In genomic region chr9:121819073-121819770, GRCm38 (mm10) we compare ENCODE assay signal across 9 mouse cellular contexts. TPM values are rescaled to one million over a fixed set of nuclear protein-coding genes. Genes with fewer than 3 reads are reported as not detected.
DNase-seq lines count a peak whose midpoint lies in the region; ATAC-seq and TF ChIP-seq lines count a peak whose summit lies in the region.
"Had no signal": no experiment of that assay in that cellular context is flagged by ENCODE, and none has a peak within 500 bp of the region (broad histone marks: within the 10 kb centered on the region; RNA-seq: fewer than 3 reads in every experiment).

No protein-coding gene starts in this region.

- H3K4me1 ChIP-seq in kidney, adult 2 months (ENCODE audit: control insufficient read depth, insufficient read depth, low read length), result peaks cover 8% of the 10 kb centered on the region; the same call in 1 of the 2 replicates
- peaks cover 7% of the 10 kb centered on the region; the same call in 1 of the 2 replicates for H3K4me1 ChIP-seq in kidney, embryonic 15.5 days
- peaks cover 8% of the 10 kb centered on the region for H3K4me1 ChIP-seq in heart, embryonic 12.5 days (replicated peaks)

- no peak for ATAC-seq in kidney, embryonic 15.5 days (replicated peaks; ENCODE audit: low FRiP score)
- ATAC-seq in heart, embryonic 12.5 days (ENCODE audit: insufficient number of reproducible peaks, low FRiP score), result no peak

- peak overlapping the region; percentile 67 for H3K27ac ChIP-seq in kidney, adult 2 months (ENCODE audit: insufficient read depth, low read depth, low read length)
- H3K27ac ChIP-seq in kidney, embryonic 15.5 days, result no peak overlapping the region
- H3K27ac ChIP-seq in heart, embryonic 12.5 days (ENCODE audit: poor library complexity, severe bottlenecking), result no peak overlapping the region

- TF ChIP-seq POLR2A in kidney, adult 2 months (IDR thresholded peaks at IDR 0.05; ENCODE audit: low read depth, low read length), result no peak

- peak; percentile 66 for DNase-seq in kidney, adult 2 months
- peak; percentile 69 for DNase-seq in adrenal gland, postnatal 10 days
- peak; percentile 73 for DNase-seq in cerebellum, adult 9-10 months
- peak; percentile 46 for DNase-seq in lung, postnatal 10 days
- DNase-seq in spleen, postnatal 36 days (ENCODE audit: low spot score in 2 of 2), result no peak

- H3K9me3 ChIP-seq in kidney, embryonic 15.5 days (replicated peaks), result no peaks in the 10 kb centered on the region
- no peaks in the 10 kb centered on the region for H3K9me3 ChIP-seq in heart, embryonic 12.5 days (replicated peaks)

- no peaks in the 10 kb centered on the region for H3K27me3 ChIP-seq in kidney, adult 2 months (replicated peaks; ENCODE audit: control insufficient read depth, insufficient read depth, low read length)
- H3K27me3 ChIP-seq in kidney, embryonic 15.5 days, result 0 out of 2 replicates have a peak, but pooled peaks cover 3% of the 10 kb centered on the region
- peaks cover 15% of the 10 kb centered on the region; the same call in 1 of the 2 replicates for H3K27me3 ChIP-seq in heart, embryonic 12.5 days (replicated peaks)

- no peak for TF ChIP-seq CTCF in kidney, adult 2 months (conservative IDR thresholded peaks at IDR 0.05; ENCODE audit: insufficient read depth, insufficient read length, low read depth, low read length)

- WGBS in kidney, adult 2 months, result 70% methylated on average over 9 of the region's 9 CpGs
- 78% methylated on average over 9 of the region's 9 CpGs for WGBS in kidney, embryonic 15.5 days
- 77% methylated on average over 9 of the region's 9 CpGs for WGBS in heart, embryonic 12.5 days

- H3K9ac ChIP-seq in kidney, embryonic 15.5 days, result no peak overlapping the region
- no peak overlapping the region for H3K9ac ChIP-seq in heart, embryonic 12.5 days

- no peaks in the 10 kb centered on the region for H3K36me3 ChIP-seq in kidney, adult 2 months (ENCODE audit: control insufficient read depth, insufficient read depth, low read length)
- H3K36me3 ChIP-seq in kidney, embryonic 15.5 days, result no peaks in the 10 kb centered on the region
- no peaks in the 10 kb centered on the region for H3K36me3 ChIP-seq in heart, embryonic 12.5 days

- no peak overlapping the region for H3K4me2 ChIP-seq in kidney, embryonic 15.5 days
- no peak overlapping the region for H3K4me2 ChIP-seq in heart, embryonic 12.5 days

- no peak overlapping the region for H3K4me3 ChIP-seq in kidney, adult 2 months (ENCODE audit: insufficient read depth, low read depth, low read length)
- H3K4me3 ChIP-seq in kidney, embryonic 15.5 days (replicated peaks), result no peak overlapping the region
- H3K4me3 ChIP-seq in heart, embryonic 12.5 days, result no peak overlapping the region
- H3K4me3 ChIP-seq: erythroblast, embryonic 14.5 days; myocyte had no signal

RNA-seq across cellular contexts. Expression of gene Ccdc13, which starts 20.0 kb away (rescaled TPM):
- 0.30 TPM in 2 replicates for polyA plus RNA-seq in kidney, adult 2 months (2012; rRNA removed)
- polyA plus RNA-seq in kidney, embryonic 15.5 days (2015; fragmentation: Nextera tagmentation; extraction: Ambion mirVana), result 0.47 and 0.53 TPM in 2 replicates
- 1 to 10 TPM in 1 of 2 experiments, under 1 TPM in 1; 0.63 to 1.3 TPM for total RNA-seq in adrenal gland, postnatal 10 days (2021)
- polyA plus RNA-seq in heart, embryonic 12.5 days (2016; fragmentation: Nextera tagmentation; extraction: Ambion mirVana), result 0.08 TPM in 1 of 2 replicates, not detected in the other
- polyA plus RNA-seq: erythroblast, embryonic 14.5 days had no signal

RNA-seq across cellular contexts. Expression of gene Hhatl, which starts 26.9 kb away (rescaled TPM):
- 19.1 and 22.5 TPM in 2 replicates for polyA plus RNA-seq in kidney, adult 2 months (2012; rRNA removed)
- 0.69 and 0.80 TPM in 2 replicates for polyA plus RNA-seq in kidney, embryonic 15.5 days (2015; fragmentation: Nextera tagmentation; extraction: Ambion mirVana)
- 10 to 100 TPM in 1 of 2 experiments, 1 to 10 TPM in 1; 4.3 to 17.4 TPM for total RNA-seq in adrenal gland, postnatal 10 days (2021)
- 5.3 and 5.7 TPM in 2 replicates for polyA plus RNA-seq in heart, embryonic 12.5 days (2016; fragmentation: Nextera tagmentation; extraction: Ambion mirVana)
- polyA plus RNA-seq: erythroblast, embryonic 14.5 days had no signal

RNA-seq across cellular contexts. Expression of gene Higd1a, which starts 38.9 kb away (rescaled TPM):
- 22.7 and 36.6 TPM in 2 replicates for polyA plus RNA-seq in kidney, adult 2 months (2012; rRNA removed)
- polyA plus RNA-seq in kidney, embryonic 15.5 days (2015; fragmentation: Nextera tagmentation; extraction: Ambion mirVana), result 151 and 153 TPM in 2 replicates
- total RNA-seq in adrenal gland, postnatal 10 days (2021), result 100 to 1,000 TPM; 111 to 113 TPM
- 237 and 257 TPM in 2 replicates for polyA plus RNA-seq in heart, embryonic 12.5 days (2016; fragmentation: Nextera tagmentation; extraction: Ambion mirVana)

RNA-seq across cellular contexts. Expression of gene Klhl40, which starts 41.8 kb away (rescaled TPM):
- polyA plus RNA-seq in kidney, adult 2 months (2012; rRNA removed), result 1.6 TPM in 1 of 2 replicates, not detected in the other
- polyA plus RNA-seq in kidney, embryonic 15.5 days (2015; fragmentation: Nextera tagmentation; extraction: Ambion mirVana), result 1.8 and 2.9 TPM in 2 replicates
- total RNA-seq in adrenal gland, postnatal 10 days (2021), result 1 to 10 TPM; 1.9 to 7.6 TPM
- polyA plus RNA-seq in heart, embryonic 12.5 days (2016; fragmentation: Nextera tagmentation; extraction: Ambion mirVana), result 0.73 and 1.1 TPM in 2 replicates
- polyA plus RNA-seq: erythroblast, embryonic 14.5 days had no signal

Comparison
In these comparisons a context has a peak if more than half of its experiments do, and no peak if none do; other contexts are left out.
1. DNase-seq: peak in kidney, adult 2 months (single experiment), adrenal gland, postnatal 10 days (single experiment), cerebellum, adult 9-10 months (single experiment) and lung, postnatal 10 days (single experiment); none in spleen, postnatal 36 days (0 of 2).